Mouse (Mus musculus) urinary bladder, postnatal 4 days (tissue): Measurements from ENCODE around the gene Catsperg1.
A peak's percentile ranks its signal among the peaks of the same experiment; 100 is the strongest.
"Not testable (repeated sequence)": the region's sequence is repeated elsewhere in the genome, so short reads cannot be mapped to it uniquely, and the experiment has no call there.

ENCODE experiments used
- DNase-seq, 2 experiments: peaks; one replicate each; pipeline ENCODE4 v3.0.0; 2021 to 2022; ENCODE audit warnings: low spot score in 2 of 2

Gene Catsperg1

DNA sequence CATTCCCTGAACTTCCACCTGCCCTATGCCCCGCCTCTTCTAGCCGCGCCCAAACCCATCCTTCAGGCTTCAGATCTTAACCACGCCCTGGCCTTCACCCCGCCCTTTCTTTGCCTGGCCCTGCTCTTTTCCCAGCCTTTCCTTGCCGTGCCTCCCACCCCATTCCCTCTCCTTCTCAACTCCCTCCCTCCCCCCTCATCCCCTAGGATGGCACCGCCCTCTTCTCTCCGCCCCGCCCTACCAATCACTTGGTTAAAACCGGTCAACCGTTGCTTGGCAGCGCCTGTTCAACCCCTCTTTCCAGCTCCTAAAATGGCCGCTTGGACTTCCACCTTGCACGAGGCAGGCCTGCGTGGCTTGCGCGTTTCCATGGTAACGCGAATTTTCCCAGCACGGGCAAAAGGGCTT, at the start of gene Catsperg1:
TSS of gene Catsperg1 (minus strand) at position 361 of the 408 bp plus-strand sequence.
- DNase-seq = no peak

DNA sequence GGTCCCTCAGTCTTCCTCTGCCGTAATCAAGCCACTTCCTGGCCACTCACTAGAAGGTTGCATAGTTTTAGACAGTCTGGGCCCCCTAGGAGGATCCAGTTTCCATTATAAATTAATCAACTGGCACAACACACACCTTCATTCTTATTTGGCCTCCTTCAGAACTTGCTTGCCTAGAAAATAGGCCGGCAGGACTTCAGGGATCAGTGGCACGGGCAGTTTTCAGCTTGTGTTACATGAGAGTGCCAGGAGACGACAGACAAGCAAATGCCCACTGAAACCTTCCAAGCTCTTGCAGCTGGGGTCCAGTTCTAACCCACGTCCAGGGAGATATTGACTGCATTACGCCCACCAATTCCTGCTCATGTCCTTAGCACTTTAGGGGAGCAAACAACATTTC, 48.3 kb upstream of the Catsperg1 start:
- no peak for DNase-seq

DNA sequence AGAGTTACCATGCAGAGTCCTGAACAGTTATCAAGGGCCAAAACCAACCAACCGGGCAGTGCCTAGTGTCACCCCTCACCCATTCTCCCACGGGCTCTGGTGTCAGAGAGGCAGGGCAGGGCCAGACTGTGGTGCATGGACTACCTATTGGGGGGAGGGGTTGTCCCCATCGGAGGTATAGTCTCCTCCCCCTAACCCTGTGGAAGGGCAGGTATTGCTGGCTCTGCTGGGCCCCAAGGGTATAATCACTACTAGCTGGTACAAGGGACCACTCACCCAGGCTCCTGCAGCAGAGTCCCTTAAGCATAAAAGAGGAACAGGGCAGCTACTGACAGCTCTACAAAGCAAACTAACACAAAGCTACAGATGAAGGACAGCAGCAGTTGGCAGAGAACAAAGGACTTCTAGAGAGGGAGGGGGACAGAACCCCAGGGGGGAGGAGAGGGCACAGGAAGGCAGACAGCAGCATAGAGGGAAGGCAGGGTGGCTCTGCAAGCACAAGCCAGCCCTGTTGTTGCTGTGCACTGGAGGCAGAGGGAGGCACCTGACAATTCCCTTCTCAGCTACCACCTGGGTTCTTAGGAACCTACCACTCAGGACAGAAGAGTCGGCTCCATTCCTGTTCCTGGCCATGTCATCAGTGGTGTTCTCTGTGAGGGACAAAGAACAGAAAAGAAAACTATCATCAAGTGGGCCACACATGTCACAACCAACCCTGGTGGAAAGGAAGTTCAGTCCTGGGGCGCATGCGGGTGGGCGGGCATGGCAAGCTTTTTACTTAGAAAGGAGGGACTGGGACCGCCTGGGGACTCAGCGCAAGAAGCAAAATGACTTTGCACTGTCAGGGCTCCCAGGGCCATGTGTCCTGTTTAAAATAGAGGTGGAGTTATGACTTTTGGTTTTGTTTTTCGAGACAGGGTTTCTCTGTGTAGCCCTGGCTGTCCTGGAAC, 46.2 kb upstream of the Catsperg1 start:
- DNase-seq = no peak

DNA sequence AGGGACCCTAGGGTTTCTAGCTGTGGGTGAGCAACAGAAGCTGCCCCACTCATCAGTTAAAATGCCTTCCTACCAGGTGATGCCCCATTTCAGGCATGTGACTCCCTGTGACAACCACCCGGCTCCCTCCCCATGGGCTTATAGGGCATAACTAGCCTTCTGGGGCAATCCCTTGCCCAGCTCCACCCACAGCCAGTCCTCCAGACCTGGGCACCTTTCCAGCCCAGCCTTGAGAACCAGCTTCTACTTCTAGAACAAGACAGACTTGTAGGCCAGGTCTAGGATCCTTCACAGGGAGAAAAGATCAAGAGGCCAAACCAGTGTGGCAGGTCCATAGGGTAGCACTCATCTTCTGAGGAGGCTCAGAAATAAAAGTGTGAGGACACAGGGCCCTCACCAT, 43.5 kb upstream of the Catsperg1 start:
- DNase-seq = no peak

DNA sequence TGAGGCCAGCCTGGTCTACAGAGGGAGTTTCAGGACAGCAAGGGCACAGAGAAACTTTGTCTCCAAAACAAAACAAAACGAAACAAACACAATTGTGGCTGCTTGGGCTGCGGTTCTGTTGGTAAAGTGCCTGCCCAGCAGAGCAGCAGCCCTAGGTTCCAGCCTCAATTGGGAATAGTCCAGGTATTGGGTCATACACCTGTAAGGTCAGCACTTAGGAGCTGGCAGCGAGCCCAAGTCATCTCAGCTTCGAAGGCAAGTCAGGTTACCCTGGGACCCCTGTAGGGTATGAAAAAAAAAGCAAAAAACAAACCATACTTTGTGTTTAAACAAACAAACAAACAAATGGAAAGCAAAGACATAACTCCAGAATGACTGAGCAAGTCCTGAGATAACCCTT, 42.0 kb upstream of the Catsperg1 start:
- no peak for DNase-seq

DNA sequence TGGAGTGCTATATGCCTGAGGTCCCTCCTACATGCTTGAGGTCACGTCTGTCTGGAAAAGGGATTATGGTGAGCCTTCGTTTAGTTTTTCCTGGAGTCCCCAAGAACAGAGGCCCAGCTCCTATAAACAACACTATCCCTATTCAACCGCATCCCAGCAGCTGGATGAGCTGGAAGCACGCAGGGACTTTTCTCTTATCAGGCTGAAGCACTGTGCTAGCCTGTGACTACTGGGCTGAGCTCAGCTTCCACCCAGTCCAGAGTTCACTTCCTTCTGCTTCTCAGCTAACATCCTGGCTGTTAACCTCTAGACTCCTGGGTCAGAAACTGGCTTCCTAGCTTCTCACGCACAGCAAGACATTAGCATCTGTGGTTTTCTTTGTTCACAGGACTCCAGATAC, 40.0 kb upstream of the Catsperg1 start:
- no peak for DNase-seq

DNA sequence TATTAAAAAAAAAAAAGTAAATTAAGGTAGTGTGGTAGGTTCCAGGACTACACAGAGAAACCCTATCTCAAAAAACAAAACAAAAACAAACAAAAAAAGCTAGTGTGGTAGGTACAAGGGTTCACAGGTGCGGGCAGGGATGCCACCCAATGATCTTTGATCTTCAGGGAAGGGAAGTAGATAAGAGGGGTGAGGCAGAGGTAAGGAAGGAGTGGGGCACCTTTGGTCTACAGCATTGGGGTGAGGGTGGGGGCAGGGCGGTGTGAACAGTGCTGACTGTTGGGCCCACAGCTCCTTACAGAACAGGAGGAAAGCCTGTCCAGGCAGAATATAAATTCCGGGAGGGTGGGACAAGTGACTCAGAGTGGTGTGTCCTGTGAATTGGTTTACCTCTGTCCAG, 37.3 kb upstream of the Catsperg1 start:
- peak in 1 of 2 experiments; percentile 55 for DNase-seq

DNA sequence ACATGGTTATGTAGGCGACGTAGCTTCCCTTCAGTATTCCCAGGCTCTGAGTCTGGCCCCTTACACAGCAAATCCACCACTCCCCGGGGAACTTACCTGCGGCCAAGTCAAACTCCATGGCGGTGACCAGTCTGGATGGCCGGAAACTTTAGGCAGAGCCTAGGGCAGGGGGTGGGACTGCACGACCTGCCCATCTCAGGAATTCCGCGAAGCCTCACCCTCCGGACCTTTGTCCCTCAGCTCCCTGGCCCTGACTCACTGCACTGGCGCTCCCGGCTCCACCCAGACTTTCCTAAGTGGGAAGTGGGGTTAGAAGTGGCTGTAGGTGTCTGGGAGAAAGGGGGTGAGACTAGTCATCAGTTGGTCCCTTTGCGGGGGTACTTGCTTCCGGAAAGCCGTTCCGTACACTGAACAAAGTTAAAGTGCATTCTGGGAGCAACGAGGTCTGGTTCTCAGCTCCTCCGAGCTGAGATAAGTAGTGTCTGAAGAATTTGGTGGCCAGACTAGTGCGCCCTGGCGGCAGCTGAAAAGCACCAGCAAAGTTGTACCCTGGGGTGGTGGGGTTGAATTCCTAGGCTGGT, 34.5 kb upstream of the Catsperg1 start, which contains the start of gene 2200002D01Rik:
TSS of gene 2200002D01Rik (minus strand) at position 206 of the 581 bp plus-strand sequence.
- peak in 1 of 2 experiments; percentile 54 for DNase-seq

DNA sequence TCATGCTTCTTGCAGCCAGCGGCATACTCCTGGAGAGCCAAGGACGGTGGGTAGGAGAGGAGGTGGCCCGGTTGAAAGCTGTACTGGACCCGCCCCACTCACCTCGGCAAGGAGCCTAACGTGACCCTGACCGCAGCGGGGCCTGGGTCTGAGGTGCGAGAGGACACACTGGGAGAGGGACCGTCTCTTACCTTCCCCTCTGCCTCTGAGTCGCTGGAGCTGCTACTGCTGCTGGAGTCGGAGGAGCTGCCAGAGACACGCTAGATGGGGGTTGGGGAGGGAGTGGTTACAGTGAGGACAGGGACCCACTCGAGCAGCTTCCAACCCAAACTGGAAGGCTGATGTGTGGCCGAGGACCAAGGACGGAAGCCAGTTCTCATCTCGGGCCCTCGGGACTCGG, 33.9 kb upstream of the Catsperg1 start:
- DNase-seq = no peak

DNA sequence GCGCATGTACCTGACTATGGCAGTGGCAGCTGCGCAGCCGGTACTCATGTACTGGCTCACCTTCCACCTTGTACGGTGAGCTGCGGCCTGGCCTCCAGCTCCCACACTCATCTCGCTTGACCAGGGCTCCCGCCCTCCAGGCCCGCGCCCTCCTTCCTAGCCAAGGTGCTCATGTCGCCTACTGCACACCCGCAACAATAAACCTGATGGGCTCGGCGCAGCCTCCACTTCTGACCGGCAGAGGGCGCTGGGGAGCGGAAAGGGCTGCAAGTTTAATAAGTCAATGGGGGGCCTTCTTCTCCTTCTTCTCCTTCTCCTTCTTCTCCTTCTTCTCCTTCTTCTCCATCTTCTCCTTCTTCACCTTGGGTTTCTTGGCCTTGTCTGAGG, 33.5 kb upstream of the Catsperg1 start:
- peak; percentile 76 to 89 for DNase-seq

DNA sequence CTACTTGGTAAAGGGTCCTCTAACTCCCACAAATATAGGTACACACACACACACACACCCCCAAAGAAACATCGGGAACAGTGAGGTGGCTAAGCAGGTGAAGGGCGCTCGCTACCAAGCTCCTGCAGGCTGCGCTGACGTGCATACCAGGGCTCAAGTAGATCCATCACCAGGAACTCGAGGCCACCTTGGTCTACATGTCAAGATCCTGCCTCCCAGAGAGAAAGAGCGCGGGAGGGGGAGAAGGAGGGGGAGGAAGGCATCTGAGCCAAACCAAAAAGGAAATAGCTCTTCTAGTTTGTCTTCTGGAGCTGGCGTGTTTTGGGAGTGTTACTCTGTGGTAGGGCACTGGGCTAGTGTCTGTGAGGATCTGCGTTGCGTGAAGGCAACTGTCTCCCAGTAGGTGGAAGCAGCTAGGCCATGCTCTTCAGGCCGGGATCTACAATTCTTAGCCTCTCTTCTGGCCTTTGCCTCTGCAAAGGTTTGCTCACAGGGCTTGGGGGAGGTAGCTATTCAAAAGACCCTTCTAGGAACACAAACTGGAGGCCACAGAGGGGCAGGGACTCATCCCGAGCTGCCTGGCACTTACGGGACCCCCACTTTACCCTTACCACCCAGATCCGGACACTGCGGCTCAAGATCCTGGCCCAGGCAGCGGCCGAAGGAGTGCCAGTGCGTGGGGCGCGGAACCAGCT, 32.9 kb upstream of the Catsperg1 start:
- no peak for DNase-seq

DNA sequence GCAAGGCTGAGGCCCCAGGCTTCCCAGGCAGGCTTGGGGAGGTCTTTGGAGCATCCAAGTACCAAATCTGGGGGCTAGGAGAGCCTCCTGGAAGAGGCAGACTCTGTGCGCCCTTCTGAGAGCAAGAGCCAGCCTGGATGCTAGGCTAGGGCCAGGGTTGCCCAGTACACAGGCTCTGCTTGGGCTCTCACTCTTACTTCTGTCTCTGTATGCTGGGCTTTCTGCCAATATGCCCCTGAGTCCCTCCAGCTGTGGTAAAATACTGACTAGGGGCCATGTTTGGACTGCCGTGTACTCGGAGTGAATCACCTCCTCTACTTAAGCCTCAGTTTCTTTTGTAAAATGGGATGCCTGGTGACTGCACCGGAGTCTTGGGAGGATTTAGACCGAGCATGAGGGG, 32.2 kb upstream of the Catsperg1 start:
- no peak for DNase-seq

DNA sequence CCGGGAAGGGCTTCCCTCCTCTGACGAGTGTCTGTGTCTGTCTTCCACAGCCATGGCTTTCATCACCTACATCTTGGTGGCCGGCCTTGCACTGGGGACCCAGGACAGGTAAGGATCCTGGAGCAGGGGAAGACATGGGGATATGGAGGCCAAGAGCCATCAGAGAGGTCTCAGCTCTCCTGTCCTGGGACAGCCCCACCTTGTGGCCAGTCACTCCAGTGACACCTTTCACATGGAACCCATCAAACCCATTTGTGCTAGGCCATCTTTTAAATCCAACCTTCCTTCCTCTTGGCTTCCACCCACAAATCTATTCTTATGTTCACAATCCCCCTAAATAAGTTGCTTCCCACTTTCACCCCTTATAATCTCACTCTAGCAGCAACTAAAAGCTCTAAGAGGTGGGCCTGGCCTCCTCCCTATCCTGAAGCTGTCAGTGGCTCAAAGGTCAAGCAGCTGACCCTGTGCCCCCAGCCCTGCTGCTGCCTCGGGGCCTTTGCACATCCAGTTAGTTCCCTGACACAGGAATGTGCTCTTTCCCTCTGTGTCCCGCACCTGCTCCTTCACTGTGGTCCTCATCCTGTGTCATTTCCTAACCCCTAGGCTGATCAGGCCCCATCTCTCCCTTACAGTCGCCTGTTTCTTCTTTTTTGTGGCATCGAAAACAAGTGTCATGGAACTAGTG, 31.0 kb upstream of the Catsperg1 start:
- no peak for DNase-seq

DNA sequence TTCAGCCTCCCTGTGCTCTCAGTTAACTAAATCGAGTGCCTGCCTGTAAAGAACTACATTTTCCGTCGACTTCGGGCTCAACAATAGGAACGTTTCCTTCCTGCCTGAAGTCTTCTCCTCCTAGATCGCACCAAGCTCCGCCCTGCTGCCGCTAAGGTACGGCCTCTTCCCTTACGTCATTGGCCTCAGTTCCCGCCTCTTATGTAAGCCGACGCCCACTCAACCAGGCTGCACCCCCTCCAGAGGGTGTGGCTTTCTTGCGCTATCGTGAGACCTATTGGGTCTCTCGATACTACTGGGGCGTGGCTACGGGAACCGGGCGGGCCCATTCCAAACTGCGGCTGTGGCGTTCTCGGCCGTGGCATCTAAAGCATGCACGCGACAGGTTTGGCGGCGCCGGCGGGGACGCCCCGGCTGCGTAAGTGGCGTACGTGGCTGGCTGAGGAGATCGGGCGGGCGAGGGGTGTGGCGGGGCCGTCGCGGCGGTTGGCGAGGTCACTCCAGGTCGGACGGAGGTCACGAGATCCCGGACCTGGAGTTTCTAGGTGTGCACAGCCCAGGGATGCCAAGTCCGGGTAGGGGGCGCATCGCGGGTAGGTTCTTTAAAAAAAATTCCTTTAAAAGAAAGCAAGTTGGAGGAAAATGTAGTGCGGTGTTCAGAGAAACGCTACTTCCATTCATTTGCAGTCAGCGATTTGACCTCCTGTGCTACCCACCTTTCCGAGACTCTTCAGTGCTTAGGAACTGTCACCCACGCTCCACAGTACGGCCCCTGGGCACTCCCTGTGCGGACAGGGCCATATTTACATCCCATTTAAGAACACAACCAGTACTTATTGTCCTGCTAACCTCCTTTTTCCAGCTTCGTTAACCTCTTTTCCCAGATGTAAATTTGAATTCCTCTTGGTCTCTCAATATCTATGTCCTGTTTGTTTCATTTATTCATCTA, 24.5 kb upstream of the Catsperg1 start, which contains the start of gene Yif1b:
TSS of gene Yif1b (plus strand) at position 311 of the 949 bp plus-strand sequence.
- peak; percentile 95 to 97 for DNase-seq

DNA sequence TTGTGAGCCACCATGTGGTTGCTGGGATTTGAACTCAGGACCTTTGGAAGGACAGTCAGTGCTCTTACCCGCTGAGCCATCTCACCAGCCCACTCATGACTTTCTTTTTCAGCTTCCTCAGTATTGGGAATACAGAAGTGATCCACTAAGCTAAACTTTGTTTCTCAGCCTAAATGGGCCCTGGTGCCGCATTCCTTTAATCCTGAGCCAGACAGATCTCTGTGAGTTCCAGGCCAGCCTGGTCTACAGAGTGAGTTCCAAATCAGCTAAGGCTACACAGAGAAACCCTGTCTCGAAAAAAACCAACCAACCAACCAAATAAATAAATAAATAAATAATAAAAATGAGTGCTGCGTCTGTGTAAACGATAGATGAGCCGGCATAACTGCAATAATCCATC, 23.8 kb upstream of the Catsperg1 start:
- not testable (repeated sequence) for DNase-seq

DNA sequence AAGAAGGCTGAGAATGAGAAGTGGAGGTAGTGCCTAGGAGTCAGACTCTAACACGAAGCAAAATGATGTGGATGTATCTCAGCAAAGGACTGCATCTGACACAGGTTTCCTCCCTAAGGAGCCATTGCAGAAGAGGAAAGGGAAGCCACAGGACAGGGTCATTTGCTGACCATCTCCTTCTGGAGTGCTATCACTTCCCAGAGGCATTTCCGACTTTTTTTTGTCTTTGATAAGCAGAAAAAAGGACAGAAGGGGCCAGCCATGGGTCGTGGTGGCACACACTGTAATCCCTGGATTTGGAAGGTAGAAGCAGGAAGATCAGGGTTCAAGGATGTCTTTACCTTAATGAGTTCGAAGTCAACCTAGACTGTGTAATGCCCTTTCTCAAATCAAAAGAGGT, 22.8 kb upstream of the Catsperg1 start:
- no peak for DNase-seq

DNA sequence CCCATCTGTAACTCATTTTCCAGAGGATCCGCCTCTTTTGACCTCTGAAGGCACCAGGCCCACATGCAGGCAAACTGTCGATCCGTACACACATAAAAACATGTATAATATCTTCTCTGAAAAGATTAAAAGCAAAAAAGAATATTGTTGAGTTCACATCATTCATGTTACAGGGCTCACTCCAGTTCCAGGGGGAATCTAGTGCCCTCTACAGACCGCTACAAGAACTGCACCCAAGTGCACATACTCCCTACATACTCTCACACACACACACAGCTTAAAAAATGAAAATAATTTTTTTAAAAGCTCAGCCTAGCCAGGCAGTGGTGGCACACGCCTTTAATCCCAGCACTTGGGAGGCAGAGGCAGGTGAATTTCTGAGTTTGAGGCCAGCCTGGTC, 20.8 kb upstream of the Catsperg1 start:
- no peak for DNase-seq

DNA sequence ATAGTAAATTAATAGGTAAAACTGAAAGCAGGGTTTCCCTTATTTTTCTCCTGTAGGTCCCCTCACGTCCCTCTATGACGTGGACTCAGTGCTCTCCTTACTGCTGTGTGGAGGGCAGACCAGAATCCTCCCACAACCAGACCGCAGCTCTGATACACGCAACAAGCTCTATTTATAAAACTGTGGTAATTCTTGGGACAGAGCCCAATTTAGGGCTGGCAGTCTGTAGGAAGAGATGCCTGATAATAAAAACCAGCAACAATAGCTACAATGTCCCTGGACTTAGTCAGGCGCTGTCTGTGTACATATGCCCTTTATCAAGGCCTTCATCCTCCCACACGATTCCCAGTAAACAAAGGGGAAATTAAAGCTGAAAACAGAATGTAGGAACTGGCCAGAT, 19.9 kb upstream of the Catsperg1 start:
- no peak for DNase-seq

DNA sequence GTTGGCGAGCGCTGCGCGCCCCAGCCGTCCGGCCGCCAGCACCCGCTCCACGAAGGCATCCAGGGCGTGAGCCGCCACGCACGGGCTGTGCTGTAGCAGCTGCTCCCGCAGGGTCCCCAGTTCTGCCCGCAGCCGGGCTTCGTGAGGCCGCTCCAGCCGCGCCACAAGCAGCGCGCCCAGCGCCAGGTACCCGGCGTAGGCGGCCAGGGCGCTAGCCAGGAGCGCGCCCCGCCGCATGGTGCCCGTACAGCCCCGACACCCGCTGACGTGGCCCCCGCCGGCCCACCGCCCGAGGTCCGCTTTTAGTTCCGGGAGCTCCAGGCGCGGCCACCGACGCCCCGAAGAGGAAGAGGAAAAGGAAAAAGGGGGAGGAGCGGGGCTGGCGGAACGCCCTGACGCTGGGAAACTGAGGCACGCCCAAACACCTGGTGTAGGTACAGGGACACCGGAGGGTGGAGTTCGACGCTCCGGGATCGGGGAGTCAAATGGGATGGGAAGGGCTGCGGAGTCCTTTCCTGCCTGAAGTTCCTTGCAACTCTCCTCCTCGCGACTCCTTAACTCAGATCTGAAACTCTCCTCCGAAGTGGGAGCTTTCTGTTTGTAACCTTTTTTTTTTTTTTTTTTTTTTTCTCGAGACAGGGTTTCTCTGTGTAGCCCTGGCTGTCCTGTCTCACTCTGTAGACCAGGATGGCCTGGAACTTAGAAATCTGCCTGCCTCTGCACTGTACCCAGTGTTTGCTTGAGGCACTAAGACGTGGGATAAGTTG, 18.6 kb upstream of the Catsperg1 start, which contains the start of gene Kcnk6:
TSS of gene Kcnk6 (minus strand) at position 269 of the 767 bp plus-strand sequence.
- DNase-seq = peak in 1 of 2 experiments; percentile 59

DNA sequence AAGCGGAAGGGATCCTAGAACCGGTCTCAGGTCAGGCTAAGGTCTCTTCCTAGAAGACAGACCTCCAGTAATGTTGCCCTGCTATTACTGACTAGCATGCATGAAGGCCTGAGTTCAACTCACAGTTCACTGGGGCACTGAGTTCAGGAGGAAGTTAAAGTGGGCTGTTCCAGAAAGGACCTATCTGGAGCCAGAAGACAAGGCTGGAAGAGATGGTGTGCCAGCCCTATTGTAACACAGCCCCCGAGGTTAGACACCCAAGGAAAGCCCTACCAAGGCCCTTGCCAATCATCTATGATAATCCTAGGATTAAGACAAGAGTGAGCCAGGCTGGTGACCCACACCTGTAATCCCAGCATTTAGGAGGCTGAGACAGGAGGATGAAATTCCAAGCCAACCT, 17.7 kb upstream of the Catsperg1 start:
- no peak for DNase-seq
